Mouse (Mus musculus): ENCODE measurements around the gene Zfp420. TPM values are rescaled to one million over a fixed set of nuclear protein-coding genes. Genes with fewer than 3 reads are reported as not detected.
A peak's percentile ranks its signal among the peaks of the same experiment; 100 is the strongest.
"Not testable (repeated sequence)": the region's sequence is repeated elsewhere in the genome, so short reads cannot be mapped to it uniquely, and the experiment has no call there.

The Zfp420 gene
- polyA plus RNA-seq, 1 experiment from 2014 or later: 1.1 TPM

- WGBS (ENCODE audit: insufficient replicate concordance): 59% methylated on average over 1 of the region's 1 CpGs
- Histone ChIP-seq H3K9ac (ENCODE audit: low read depth, low read length) (no peak overlapping the region), H3K27ac (ENCODE audit: low read length) (no peak overlapping the region), H3K4me1 (ENCODE audit: control insufficient read depth, low read depth, low read length) (no peaks in the 10 kb centered on the region), H3K27me3 (ENCODE audit: control insufficient read depth, insufficient read depth, low read depth, low read length) (no peaks in the 10 kb centered on the region), H3K4me2 (ENCODE audit: low read depth, low read length) (no peak overlapping the region), H3K9me3 (replicated peaks; ENCODE audit: control insufficient read depth, low read length) (no peaks in the 10 kb centered on the region), H3K4me3 (ENCODE audit: low read depth, low read length) (no peak overlapping the region), H3K36me3 (ENCODE audit: control insufficient read depth, insufficient read depth) (no peaks in the 10 kb centered on the region)
- no peak for ATAC-seq (ENCODE audit: low read depth)
These were observed 23.0 kb upstream of the Zfp420 start for GRCm38 (mm10) chr7:29836816-29837215.

GRCm38 (mm10) chr7:29839256-29839655 is 20.5 kb upstream of the Zfp420 start:
- H3K9me3 ChIP-seq (replicated peaks; ENCODE audit: control insufficient read depth, low read length): no peaks in the 10 kb centered on the region
- 50% methylated on average over 3 of the region's 3 CpGs for WGBS (ENCODE audit: insufficient replicate concordance)
- H3K36me3 ChIP-seq (ENCODE audit: control insufficient read depth, insufficient read depth): no peaks in the 10 kb centered on the region
- no peaks in the 10 kb centered on the region for H3K27me3 ChIP-seq (ENCODE audit: control insufficient read depth, insufficient read depth, low read depth, low read length)
- no peak overlapping the region for H3K9ac ChIP-seq (ENCODE audit: low read depth, low read length)
- H3K27ac ChIP-seq (ENCODE audit: low read length): no peak overlapping the region
- H3K4me1 ChIP-seq (ENCODE audit: control insufficient read depth, low read depth, low read length): no peaks in the 10 kb centered on the region
- no peak overlapping the region for H3K4me3 ChIP-seq (ENCODE audit: low read depth, low read length)
- no peak overlapping the region for H3K4me2 ChIP-seq (ENCODE audit: low read depth, low read length)
- no peak for ATAC-seq (ENCODE audit: low read depth)

- Histone ChIP-seq H3K4me3 (ENCODE audit: low read depth, low read length) (no peak overlapping the region), H3K4me2 (ENCODE audit: low read depth, low read length) (no peak overlapping the region), H3K36me3 (ENCODE audit: control insufficient read depth, insufficient read depth) (no peaks in the 10 kb centered on the region), H3K27ac (ENCODE audit: low read length) (no peak overlapping the region), H3K9ac (ENCODE audit: low read depth, low read length) (no peak overlapping the region), H3K4me1 (ENCODE audit: control insufficient read depth, low read depth, low read length) (no peaks in the 10 kb centered on the region), H3K27me3 (ENCODE audit: control insufficient read depth, insufficient read depth, low read depth, low read length) (no peaks in the 10 kb centered on the region), H3K9me3 (replicated peaks; ENCODE audit: control insufficient read depth, low read length) (no peaks in the 10 kb centered on the region)
- WGBS (ENCODE audit: insufficient replicate concordance): 61% methylated on average over 1 of the region's 1 CpGs
- ATAC-seq (ENCODE audit: low read depth): no peak
These were observed 17.7 kb upstream of the Zfp420 start for GRCm38 (mm10) chr7:29842105-29842504.

GRCm38 (mm10) chr7:29844616-29845015 is 15.2 kb upstream of the Zfp420 start:
- Histone ChIP-seq H3K27me3 (ENCODE audit: control insufficient read depth, insufficient read depth, low read depth, low read length) (no peaks in the 10 kb centered on the region), H3K9me3 (replicated peaks; ENCODE audit: control insufficient read depth, low read length) (no peaks in the 10 kb centered on the region), H3K36me3 (ENCODE audit: control insufficient read depth, insufficient read depth) (no peaks in the 10 kb centered on the region), H3K27ac (ENCODE audit: low read length) (no peak overlapping the region), H3K4me3 (ENCODE audit: low read depth, low read length) (no peak overlapping the region), H3K4me1 (ENCODE audit: control insufficient read depth, low read depth, low read length) (no peaks in the 10 kb centered on the region), H3K4me2 (ENCODE audit: low read depth, low read length) (no peak overlapping the region), H3K9ac (ENCODE audit: low read depth, low read length) (no peak overlapping the region)
- 74% methylated on average over 5 of the region's 5 CpGs for WGBS (ENCODE audit: insufficient replicate concordance)
- no peak for ATAC-seq (ENCODE audit: low read depth)

GRCm38 (mm10) chr7:29852831-29853218 is 7.0 kb upstream of the Zfp420 start:
- no peak for ATAC-seq (ENCODE audit: low read depth)
- Histone ChIP-seq H3K4me2 (ENCODE audit: low read depth, low read length) (peak overlapping the region; percentile 75), H3K27me3 (ENCODE audit: control insufficient read depth, insufficient read depth, low read depth, low read length) (no peaks in the 10 kb centered on the region), H3K9ac (ENCODE audit: low read depth, low read length) (peak overlapping the region; percentile 58; the same call in 1 of the 2 replicates), H3K27ac (ENCODE audit: low read length) (no peak overlapping the region), H3K36me3 (ENCODE audit: control insufficient read depth, insufficient read depth) (no peaks in the 10 kb centered on the region), H3K4me3 (ENCODE audit: low read depth, low read length) (peak overlapping the region; percentile 65), H3K4me1 (ENCODE audit: control insufficient read depth, low read depth, low read length) (peaks cover 4% of the 10 kb centered on the region; the same call in 1 of the 2 replicates), H3K9me3 (replicated peaks; ENCODE audit: control insufficient read depth, low read length) (no peaks in the 10 kb centered on the region)
- WGBS (ENCODE audit: insufficient replicate concordance): 46% methylated on average over 9 of the region's 9 CpGs

- peak; percentile 95 for ATAC-seq (ENCODE audit: low read depth)
- 2% methylated on average over 21 of the region's 21 CpGs for WGBS (ENCODE audit: insufficient replicate concordance)
These were observed 6.4 kb upstream of the Zfp420 start, which contains the start of gene Zfp940 for GRCm38 (mm10) chr7:29853219-29853842. Gene Zfp940, minus strand, starts transcription at chr7:29853669.

GRCm38 (mm10) chr7:29861660-29862059 is 1.9 kb downstream of the Zfp420 start:
- H3K9me3 ChIP-seq (replicated peaks; ENCODE audit: control insufficient read depth, low read length): no peaks in the 10 kb centered on the region
- H3K4me2 ChIP-seq (ENCODE audit: low read depth, low read length): no peak overlapping the region
- no peak overlapping the region for H3K27ac ChIP-seq (ENCODE audit: low read length)
- H3K27me3 ChIP-seq (ENCODE audit: control insufficient read depth, insufficient read depth, low read depth, low read length): no peaks in the 10 kb centered on the region
- H3K4me3 ChIP-seq (ENCODE audit: low read depth, low read length): no peak overlapping the region
- peaks cover 6% of the 10 kb centered on the region; the same call in 1 of the 2 replicates for H3K4me1 ChIP-seq (ENCODE audit: control insufficient read depth, low read depth, low read length)
- WGBS (ENCODE audit: insufficient replicate concordance): 84% methylated on average over 7 of the region's 7 CpGs
- H3K36me3 ChIP-seq (ENCODE audit: control insufficient read depth, insufficient read depth): no peaks in the 10 kb centered on the region
- H3K9ac ChIP-seq (ENCODE audit: low read depth, low read length): no peak overlapping the region
- ATAC-seq (ENCODE audit: low read depth): no peak

More at GRCm38 (mm10) chr7:29853219-29853842, 6.4 kb upstream of the Zfp420 start, which contains the start of gene Zfp940:
- Histone ChIP-seq H3K9ac (ENCODE audit: low read depth, low read length) (peak within 1 kb of the TSS; percentile 58), H3K27ac (ENCODE audit: low read length) (no peak within 1 kb of the TSS), H3K36me3 (ENCODE audit: control insufficient read depth, insufficient read depth) (no peaks in the 10 kb centered on the region), H3K4me3 (ENCODE audit: low read depth, low read length) (peak within 1 kb of the TSS; percentile 65), H3K9me3 (replicated peaks; ENCODE audit: control insufficient read depth, low read length) (no peaks in the 10 kb centered on the region), H3K4me2 (ENCODE audit: low read depth, low read length) (peak within 1 kb of the TSS; percentile 75), H3K27me3 (ENCODE audit: control insufficient read depth, insufficient read depth, low read depth, low read length) (no peaks in the 10 kb centered on the region), H3K4me1 (ENCODE audit: control insufficient read depth, low read depth, low read length) (peaks cover 4% of the 10 kb centered on the region; the same call in 1 of the 2 replicates)

- Histone ChIP-seq H3K36me3 (ENCODE audit: control insufficient read depth, insufficient read depth) (peaks cover 15% of the 10 kb centered on the region), H3K4me1 (ENCODE audit: control insufficient read depth, low read depth, low read length) (no peaks in the 10 kb centered on the region), H3K9ac (ENCODE audit: low read depth, low read length) (no peak overlapping the region), H3K4me3 (ENCODE audit: low read depth, low read length) (no peak overlapping the region), H3K27ac (ENCODE audit: low read length) (no peak overlapping the region), H3K4me2 (ENCODE audit: low read depth, low read length) (no peak overlapping the region), H3K27me3 (ENCODE audit: control insufficient read depth, insufficient read depth, low read depth, low read length) (no peaks in the 10 kb centered on the region), H3K9me3 (replicated peaks; ENCODE audit: control insufficient read depth, low read length) (peaks cover 12% of the 10 kb centered on the region)
- 73% methylated on average over 10 of the region's 10 CpGs for WGBS (ENCODE audit: insufficient replicate concordance)
- ATAC-seq (ENCODE audit: low read depth): no peak
These were observed 14.5 kb downstream of the Zfp420 start for GRCm38 (mm10) chr7:29874256-29874655.

- not testable (repeated sequence) for H3K9ac ChIP-seq (ENCODE audit: low read depth, low read length); H3K4me1 ChIP-seq (ENCODE audit: control insufficient read depth, low read depth, low read length); H3K4me2 ChIP-seq (ENCODE audit: low read depth, low read length); ATAC-seq (ENCODE audit: low read depth); H3K4me3 ChIP-seq (ENCODE audit: low read depth, low read length); H3K27ac ChIP-seq (ENCODE audit: low read length); H3K27me3 ChIP-seq (ENCODE audit: control insufficient read depth, insufficient read depth, low read depth, low read length)
- Histone ChIP-seq H3K36me3 (ENCODE audit: control insufficient read depth, insufficient read depth) (peaks cover 15% of the 10 kb centered on the region), H3K9me3 (replicated peaks; ENCODE audit: control insufficient read depth, low read length) (peaks cover 12% of the 10 kb centered on the region)
- WGBS (ENCODE audit: insufficient replicate concordance): 78% methylated on average over 9 of the region's 9 CpGs
These were observed 17.8 kb downstream of the Zfp420 start for GRCm38 (mm10) chr7:29877561-29877960.
